Mouse (Mus musculus) embryo, embryonic 10 days (tissue): ENCODE results near the gene Irak2.

Source experiments
- DNase-seq: peaks from one replicate; pipeline ENCODE4 v3.0.0-alpha.2; 2015; ENCODE audit warnings: low spot score

The Irak2 gene

GRCm38 (mm10) chr6:113638302-113639040 is at the start of gene Irak2:
Gene Irak2 (plus strand): TSS chr6:113638467.
- DNase-seq, result peak; percentile 96

GRCm38 (mm10) chr6:113592637-113593036 is 45.6 kb upstream of the Irak2 start:
- no peak for DNase-seq

GRCm38 (mm10) chr6:113597945-113598344 is 40.3 kb upstream of the Irak2 start:
- DNase-seq, result no peak

DNA sequence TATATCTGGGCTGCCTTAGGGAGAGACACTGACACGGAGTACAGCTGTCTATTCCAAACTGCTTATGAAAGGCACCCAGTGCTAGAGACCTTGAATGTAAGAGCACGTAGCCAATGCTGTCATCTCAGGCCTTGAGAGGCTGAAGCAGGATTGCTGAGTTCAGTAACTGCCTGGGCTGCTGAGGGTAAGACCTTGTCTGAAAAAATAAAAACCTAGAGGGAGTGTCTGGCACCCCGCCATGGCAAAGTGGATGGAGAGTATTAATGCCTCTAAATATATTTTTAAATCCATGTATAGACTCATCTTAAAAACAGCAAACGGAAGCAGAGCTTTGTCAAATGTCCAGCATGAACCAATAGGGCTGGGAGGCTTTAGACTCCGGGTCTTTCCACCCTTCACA is 38.4 kb upstream of the Irak2 start:
- no peak for DNase-seq

DNA sequence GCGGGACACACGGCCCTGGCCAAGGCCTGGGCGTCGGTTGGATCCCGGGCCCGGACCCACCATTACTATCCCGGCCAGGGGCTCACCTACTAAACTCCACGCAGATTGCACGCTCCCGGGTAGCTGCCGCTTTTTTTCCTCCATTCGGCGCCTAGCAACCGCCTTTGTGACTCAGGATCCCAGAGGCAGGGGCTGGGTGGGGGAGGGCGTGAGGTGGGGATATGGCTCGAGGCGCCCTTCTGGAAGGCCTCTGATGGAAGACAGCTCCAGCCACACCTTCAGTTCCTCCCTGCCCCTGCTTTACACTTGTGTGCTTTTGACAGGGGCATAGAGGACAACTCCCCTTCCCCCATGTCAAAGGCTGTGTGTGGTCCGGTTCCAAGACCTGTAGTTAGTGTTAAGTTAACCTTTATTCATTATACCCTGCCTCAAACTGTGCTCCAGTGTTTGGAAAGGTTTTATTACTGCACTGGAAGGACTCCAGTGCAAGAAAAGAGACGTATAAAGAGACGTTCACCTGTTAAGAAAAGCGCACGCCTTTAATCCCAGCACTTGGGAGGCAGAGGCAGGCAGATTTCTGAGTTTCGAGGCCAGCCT is 37.6 kb upstream of the Irak2 start, which contains the start of gene Fancd2os:
Fancd2os (minus strand) TSS at position 173 of the 597 bp plus-strand sequence.
- peak; percentile 11 for DNase-seq

GRCm38 (mm10) chr6:113602821-113603220 is 35.4 kb upstream of the Irak2 start:
- DNase-seq, result no peak

- DNase-seq, result peak; percentile 12
Measured at GRCm38 (mm10) chr6:113603993-113604392, 34.3 kb upstream of the Irak2 start.

DNA sequence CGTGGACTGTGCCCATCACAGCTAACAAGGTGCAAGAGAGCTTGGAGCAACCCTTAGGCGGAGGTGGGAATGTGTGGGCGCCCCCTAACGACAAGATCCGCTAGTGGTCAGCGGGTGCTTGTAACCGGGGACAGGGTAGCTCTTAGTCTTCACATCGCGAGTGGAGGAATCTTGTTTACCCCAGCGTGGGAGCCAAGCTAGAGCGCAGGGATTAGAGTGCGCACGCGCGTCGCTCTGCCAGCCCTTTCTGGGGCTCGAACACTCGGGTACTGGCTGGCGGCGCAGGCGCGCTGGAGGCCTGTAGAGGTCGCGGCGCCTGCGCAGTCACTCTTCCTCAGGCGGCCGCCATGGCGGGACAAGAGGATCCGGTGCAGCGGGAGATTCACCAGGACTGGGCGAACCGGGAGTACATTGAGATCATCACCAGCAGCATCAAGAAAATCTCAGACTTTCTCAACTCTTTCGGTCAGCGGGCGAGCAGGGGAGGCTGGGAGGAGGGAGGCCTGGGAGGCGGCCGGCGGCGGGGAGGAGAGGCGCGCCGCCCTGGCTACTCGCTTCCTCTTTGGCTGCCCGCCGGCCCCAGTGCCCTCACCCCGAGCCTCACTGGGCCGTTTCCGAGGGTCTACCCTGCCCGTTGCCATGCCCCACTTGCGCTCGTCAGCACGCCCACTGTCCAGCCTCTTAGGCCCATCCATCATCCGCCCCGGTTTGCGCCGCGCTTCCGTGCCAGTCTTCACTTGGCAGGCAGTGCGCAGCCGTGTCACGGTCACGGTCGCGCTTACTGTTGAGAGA is 33.6 kb upstream of the Irak2 start, which contains the start of gene Brk1:
Brk1 (plus strand) TSS at position 341 of the 792 bp plus-strand sequence.
- peak; percentile 91 for DNase-seq

DNA sequence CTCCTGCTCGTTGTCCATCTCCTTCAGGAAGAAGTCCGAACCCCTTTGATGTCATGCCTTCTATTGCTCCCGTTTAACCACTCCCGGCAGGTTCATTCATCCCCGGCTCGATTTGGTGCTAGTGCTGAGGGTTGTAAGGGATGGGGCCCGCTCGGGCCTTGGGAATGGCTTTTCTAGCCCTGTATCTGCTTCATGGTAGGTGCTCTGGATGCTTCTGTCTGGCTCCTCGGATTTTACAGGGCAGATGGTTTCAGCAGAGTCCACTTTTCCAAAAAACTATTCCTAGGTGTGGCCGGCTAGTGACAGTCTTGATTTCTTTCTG is 33.1 kb upstream of the Irak2 start:
- no peak for DNase-seq

GRCm38 (mm10) chr6:113608871-113609270 is 29.4 kb upstream of the Irak2 start:
- no peak for DNase-seq

DNA sequence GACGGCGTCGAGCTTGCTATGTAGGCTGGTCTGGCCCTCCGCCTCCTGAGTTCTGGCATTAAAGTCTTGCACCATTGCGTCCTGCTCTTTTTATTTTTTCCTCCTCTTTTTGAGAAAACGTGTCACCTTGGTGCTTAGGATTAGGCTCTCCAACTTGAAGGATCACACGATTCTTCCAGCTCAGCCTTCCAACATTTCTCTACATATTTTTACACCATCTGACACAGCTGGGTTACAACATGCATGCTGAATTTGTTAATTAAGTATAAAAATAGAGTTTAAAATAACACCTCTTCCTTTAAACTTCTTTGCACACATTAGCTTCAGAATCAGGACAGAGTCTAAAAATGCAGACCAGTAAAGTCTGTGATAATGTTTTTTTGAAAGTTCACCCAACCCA is 29.0 kb upstream of the Irak2 start:
- DNase-seq, result no peak

- DNase-seq, result no peak
Measured at GRCm38 (mm10) chr6:113612258-113612969, 25.9 kb upstream of the Irak2 start.

DNA sequence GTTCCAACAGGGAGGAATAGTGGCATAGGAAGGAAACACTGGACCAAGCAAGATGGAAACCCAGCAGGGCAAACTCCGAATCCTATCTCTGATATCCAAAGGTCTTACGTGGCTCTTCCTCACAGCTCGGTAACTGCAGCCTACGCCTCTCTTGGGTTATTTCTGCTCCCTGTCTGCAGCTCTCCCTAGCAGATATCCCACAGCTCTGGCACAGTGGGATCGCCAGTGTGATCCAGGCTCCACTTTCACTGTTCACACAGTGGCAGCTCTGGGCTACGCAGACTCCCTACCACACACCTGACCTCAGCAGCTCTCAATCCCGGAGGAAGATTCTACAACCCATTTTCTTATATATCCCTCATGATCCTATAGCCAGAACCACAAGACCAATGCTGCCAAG is 24.1 kb upstream of the Irak2 start:
- no peak for DNase-seq

DNA sequence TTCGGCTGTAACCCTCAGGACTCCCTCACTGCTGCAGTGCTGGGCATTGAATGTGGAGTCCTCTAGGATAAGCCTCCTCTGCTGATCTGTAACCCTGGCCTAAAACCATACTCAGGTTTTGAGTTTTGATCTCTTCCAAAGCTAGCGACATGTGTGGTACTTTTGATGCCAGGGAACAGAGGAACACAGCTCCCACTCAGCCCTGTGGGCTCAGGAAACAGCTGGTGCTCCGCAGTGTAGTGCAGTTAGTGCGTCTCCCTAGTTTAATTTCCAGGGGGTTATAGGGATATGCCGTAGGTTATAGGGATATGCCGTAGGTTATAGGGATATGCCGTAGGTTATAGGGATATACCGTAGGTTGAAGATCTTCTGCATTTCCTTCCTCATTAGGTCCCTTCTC is 23.3 kb upstream of the Irak2 start:
- DNase-seq, result no peak

DNA sequence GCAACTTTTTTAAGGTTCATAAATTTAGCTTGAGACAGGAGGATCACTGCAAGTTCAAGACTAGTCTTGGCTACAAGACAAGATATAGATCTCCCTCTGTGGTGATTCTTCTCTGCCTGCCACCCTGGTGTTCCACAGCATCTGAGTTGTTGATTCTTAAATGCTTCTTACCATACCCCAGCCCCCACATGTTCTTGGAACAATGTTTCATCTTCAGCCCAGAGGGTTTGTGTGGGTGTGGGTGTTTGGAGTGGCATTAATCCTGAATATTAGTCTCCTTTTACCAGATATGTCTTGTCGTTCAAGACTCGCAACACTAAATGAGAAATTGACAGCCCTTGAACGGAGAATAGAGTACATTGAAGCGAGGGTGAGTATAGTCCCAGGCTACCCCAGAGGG is 22.8 kb upstream of the Irak2 start:
- DNase-seq, result no peak

- no peak for DNase-seq
Measured at GRCm38 (mm10) chr6:113623386-113623785, 14.9 kb upstream of the Irak2 start.

DNA sequence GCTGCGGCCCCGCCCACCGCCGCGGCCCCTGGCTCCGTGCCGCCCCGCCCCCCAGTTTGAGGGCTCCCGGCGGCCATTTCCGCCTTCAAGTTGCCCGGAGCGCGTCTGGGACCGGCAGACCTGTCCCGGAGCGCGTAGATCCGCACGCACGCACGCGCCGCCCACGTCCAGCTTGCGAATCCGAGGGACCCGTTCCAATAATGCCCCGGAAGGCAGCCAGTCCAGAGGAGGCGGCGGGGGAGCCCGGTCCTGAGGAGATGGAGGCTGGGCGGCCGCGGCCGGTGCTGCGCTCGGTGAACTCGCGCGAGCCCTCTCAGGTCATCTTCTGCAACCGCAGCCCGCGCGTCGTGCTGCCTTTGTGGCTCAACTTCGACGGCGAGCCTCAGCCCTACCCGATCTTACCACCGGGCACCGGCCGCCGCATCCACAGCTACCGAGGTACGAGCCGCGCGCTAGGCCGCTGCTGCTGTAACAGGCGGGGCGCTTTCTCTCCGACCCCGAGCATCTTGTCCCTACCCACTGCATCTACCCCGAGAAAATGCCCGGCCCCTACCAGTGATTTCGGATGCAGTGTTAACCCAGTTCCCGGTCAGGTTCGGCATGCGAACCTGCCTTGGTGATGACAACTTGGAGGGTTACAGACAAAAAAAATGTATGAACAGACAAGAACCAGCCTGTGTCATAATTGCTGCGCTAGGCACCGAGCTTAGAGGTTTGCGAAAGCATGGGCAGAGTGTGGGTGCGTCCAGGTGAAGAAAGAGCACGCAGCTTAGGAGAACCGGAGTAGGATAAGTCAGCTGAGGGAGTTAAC is 14.1 kb upstream of the Irak2 start, which contains the start of gene Vhl:
Vhl (plus strand) TSS at position 19 of the 811 bp plus-strand sequence.
- DNase-seq, result peak; percentile 84

DNA sequence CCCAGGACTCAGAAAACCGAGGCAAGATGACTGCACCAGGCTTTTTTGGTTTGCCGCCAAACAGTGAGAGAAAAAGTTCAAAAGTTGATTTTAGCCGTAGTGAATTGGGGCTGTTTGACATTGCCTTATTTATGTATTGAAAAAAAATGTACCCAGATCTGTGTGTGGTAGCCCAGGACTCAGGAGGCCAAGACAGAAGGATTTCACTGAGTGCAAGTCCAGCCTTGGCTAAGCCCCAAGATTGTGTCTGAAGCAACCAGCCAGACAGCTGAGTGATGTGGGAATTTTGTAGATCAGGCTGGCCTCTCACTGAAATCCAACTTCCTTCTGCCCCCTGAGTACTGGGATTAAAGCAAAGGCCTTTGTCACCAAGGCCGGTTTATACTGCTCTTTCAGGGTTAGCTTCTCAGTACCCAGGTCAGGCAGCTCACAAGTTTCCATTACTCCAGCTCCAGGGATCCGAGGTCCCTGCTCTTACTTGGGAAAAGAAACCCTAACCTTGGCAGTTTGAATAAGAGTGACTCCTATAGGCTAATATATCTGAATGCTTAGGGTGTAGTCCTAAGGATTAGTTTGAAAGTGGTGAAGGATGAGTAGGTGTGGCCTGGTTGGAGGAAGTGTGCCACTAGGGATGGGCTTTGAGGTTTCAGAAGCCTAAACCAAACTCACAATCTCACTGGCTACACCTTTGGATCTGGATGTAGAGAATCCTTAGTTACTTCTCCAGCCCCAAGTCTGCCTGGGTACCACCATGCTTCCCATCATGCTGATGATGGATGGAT is 13.1 kb upstream of the Irak2 start:
- no peak for DNase-seq

DNA sequence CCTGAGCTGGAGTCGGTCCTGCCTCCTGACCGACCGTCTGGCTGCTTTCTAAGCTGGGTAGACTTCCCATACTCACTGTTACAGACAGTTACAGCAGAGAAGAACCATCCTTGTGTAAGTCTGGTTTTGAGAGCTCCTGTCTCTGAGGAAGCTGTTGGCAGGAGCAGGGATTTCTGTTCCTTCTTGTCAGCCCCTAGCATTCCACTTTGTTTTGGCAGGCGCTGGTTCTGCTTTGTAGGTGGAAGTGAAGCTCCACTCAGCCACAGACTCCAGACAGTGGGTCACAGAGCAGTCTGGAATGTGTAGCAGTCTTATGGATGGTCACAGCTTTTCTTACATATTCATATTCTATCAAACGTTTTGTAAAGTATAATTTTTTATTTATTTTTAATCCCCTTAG is 7.9 kb upstream of the Irak2 start:
- no peak for DNase-seq

DNA sequence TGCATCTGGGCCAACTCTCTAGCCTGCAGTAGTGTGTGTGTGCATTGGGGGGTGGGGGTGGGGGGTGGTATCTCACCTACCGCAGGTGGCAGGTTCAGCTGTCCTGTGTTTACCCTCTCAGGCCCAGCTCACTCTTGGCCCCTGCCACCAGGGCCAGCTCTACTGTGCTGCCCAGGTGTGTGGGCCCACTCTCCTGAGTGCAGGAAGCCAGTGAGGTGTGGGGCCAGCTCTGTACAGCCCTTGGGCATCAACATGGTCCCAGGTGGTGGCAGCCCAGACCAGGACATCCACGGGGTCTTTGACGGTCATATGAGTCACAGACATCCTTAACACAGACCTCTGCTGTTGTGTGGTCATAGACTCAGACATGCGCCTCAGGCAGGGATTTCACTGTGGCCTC is 5.4 kb upstream of the Irak2 start:
- no peak for DNase-seq

GRCm38 (mm10) chr6:113639201-113639600 is 934 bp downstream of the Irak2 start:
- DNase-seq, result no peak
